Mouse (Mus musculus) spleen, adult 2 months (tissue): ENCODE measurements around the gene Guca1b. TPM values are rescaled to one million over a fixed set of nuclear protein-coding genes. Genes with fewer than 3 reads are reported as not detected.

Experiments used
- DNase-seq, 2 experiments: peaks; one replicate each; pipeline versions ENCODE4 v3.0.0 to v3.0.0-alpha.2; 2012 to 2021; ENCODE audit warnings: low spot score in 2 of 2, low read depth in 1 of 2
- H3K27ac ChIP-seq: fragments of 200-500 bp; 2 replicates; pipeline ENCODE4 v1.5.1; 2012; ENCODE audit warnings: low read length, inconsistent platforms; ENCODE audit not compliant: insufficient read depth
- H3K27me3 ChIP-seq: fragments of 200-500 bp; 2 replicates; pipeline ENCODE4 v1.6.1; 2012; ENCODE audit warnings: mild to moderate bottlenecking, moderate library complexity, low read length, inconsistent platforms; ENCODE audit not compliant: control insufficient read depth, insufficient read depth
- H3K36me3 ChIP-seq: fragments of 200-500 bp; 2 replicates; pipeline ENCODE4 v1.6.1; 2012; ENCODE audit warnings: mild to moderate bottlenecking, low read length, inconsistent platforms; ENCODE audit not compliant: control insufficient read depth, insufficient read depth
- H3K4me1 ChIP-seq: fragments of 200-500 bp; 2 replicates; pipeline ENCODE4 v1.6.1; 2011; ENCODE audit warnings: inconsistent platforms; ENCODE audit not compliant: control insufficient read depth, insufficient read depth, insufficient read length
- H3K4me3 ChIP-seq: fragments of 200-500 bp; 2 replicates; pipeline ENCODE4 v1.5.1; 2011; ENCODE audit warnings: mild to moderate bottlenecking, inconsistent platforms; ENCODE audit not compliant: insufficient read depth, insufficient read length; ENCODE audit errors: extremely low read depth
- CTCF ChIP-seq: fragments of 200-500 bp; IDR thresholded peaks from 2 replicates; pipeline ENCODE4 v1.5.1; 2011; ENCODE audit warnings: mild to moderate bottlenecking, inconsistent platforms; ENCODE audit not compliant: insufficient read depth, insufficient read length, insufficient replicate concordance; ENCODE audit errors: extremely low read depth
- POLR2A ChIP-seq: fragments of 200-500 bp; IDR thresholded peaks from 2 replicates; pipeline ENCODE4 v1.6.1; 2011; ENCODE audit warnings: low read depth, low read length, inconsistent platforms
- WGBS: fragments of 180-500 bp; shearing (Covaris S2); methylation state at CpG from one replicate; pipeline ENCODE4 v1.1.7; 2018; 5-methylcytosine and 5-hydroxymethylcytosine counted together
- polyA plus RNA-seq: library from polyadenylated mRNA; depleted of rRNA; stranded (reverse); fragments of >200 nt; gene quantifications from 2 replicates; pipeline ENCODE4 v1.2.3, GENCODE M21; 2012

Guca1b gene
- polyA plus RNA-seq, 1 experiment, result 2.2 TPM

GRCm38 (mm10) chr17:47436156-47436906 lies 51.1 kb downstream of the Guca1b start, which contains the start of gene AI661453:
TSS of gene AI661453 (plus strand) at chr17:47436615.
- H3K27me3 ChIP-seq, result peaks cover 6% of the 10 kb centered on the region
- DNase-seq, result no peak
- WGBS, result 1% methylated on average over 45 of the region's 45 CpGs
- H3K4me3 ChIP-seq, result peak within 1 kb of the TSS; percentile 21; the same call in 1 of the 2 replicates
- H3K27ac ChIP-seq, result no peak within 1 kb of the TSS
- TF ChIP-seq CTCF, result no peak
- TF ChIP-seq POLR2A, result no peak
- H3K36me3 ChIP-seq, result no peaks in the 10 kb centered on the region
- peaks cover 5% of the 10 kb centered on the region; the same call in 1 of the 2 replicates for H3K4me1 ChIP-seq

GRCm38 (mm10) chr17:47436907-47437547 lies 51.8 kb downstream of the Guca1b start, which contains the start of gene 1700001C19Rik:
TSS of gene 1700001C19Rik (minus strand) at chr17:47437376.
- Histone ChIP-seq H3K27me3 (peaks cover 6% of the 10 kb centered on the region), H3K4me3 (peak within 1 kb of the TSS; percentile 21; the same call in 1 of the 2 replicates), H3K36me3 (no peaks in the 10 kb centered on the region), H3K4me1 (peaks cover 5% of the 10 kb centered on the region; the same call in 1 of the 2 replicates), H3K27ac (no peak within 1 kb of the TSS)
- DNase-seq, result no peak
- TF ChIP-seq POLR2A (no peak), CTCF (no peak)
- 13% methylated on average over 25 of the region's 25 CpGs for WGBS

- Histone ChIP-seq H3K4me3 (no peak overlapping the region), H3K27ac (no peak overlapping the region), H3K36me3 (no peaks in the 10 kb centered on the region), H3K4me1 (peaks cover 5% of the 10 kb centered on the region; the same call in 1 of the 2 replicates), H3K27me3 (peaks cover 6% of the 10 kb centered on the region)
- 84% methylated on average over 6 of the region's 6 CpGs for WGBS
- TF ChIP-seq POLR2A, result no peak
- no peak for TF ChIP-seq CTCF
- DNase-seq, result no peak
Observed at GRCm38 (mm10) chr17:47438611-47439010, 53.4 kb downstream of the Guca1b start.

- H3K27ac ChIP-seq, result no peak overlapping the region
- peaks cover 5% of the 10 kb centered on the region; the same call in 1 of the 2 replicates for H3K4me1 ChIP-seq
- peaks cover 6% of the 10 kb centered on the region for H3K27me3 ChIP-seq
- WGBS, result 27% methylated on average over 9 of the region's 9 CpGs
- no peak overlapping the region for H3K4me3 ChIP-seq
- DNase-seq, result no peak
- TF ChIP-seq POLR2A (no peak), CTCF (no peak)
- H3K36me3 ChIP-seq, result no peaks in the 10 kb centered on the region
Observed at GRCm38 (mm10) chr17:47439396-47440028, 54.3 kb downstream of the Guca1b start.

- no peak for DNase-seq
- no peak overlapping the region for H3K27ac ChIP-seq
- TF ChIP-seq CTCF (no peak), POLR2A (no peak)
- no peak overlapping the region for H3K4me3 ChIP-seq
- 85% methylated on average over 9 of the region's 9 CpGs for WGBS
- H3K27me3 ChIP-seq, result peaks cover 6% of the 10 kb centered on the region
- H3K36me3 ChIP-seq, result no peaks in the 10 kb centered on the region
- peaks cover 5% of the 10 kb centered on the region; the same call in 1 of the 2 replicates for H3K4me1 ChIP-seq
Observed at GRCm38 (mm10) chr17:47440359-47440890, 55.2 kb downstream of the Guca1b start.

GRCm38 (mm10) chr17:47441296-47442051 lies 56.3 kb downstream of the Guca1b start:
- no peak for TF ChIP-seq CTCF
- no peak for TF ChIP-seq POLR2A
- no peak overlapping the region for H3K27ac ChIP-seq
- H3K36me3 ChIP-seq, result no peaks in the 10 kb centered on the region
- 81% methylated on average over 19 of the region's 19 CpGs for WGBS
- H3K27me3 ChIP-seq, result peaks cover 2% of the 10 kb centered on the region
- H3K4me1 ChIP-seq, result peaks cover 3% of the 10 kb centered on the region; the same call in 1 of the 2 replicates
- DNase-seq, result no peak
- H3K4me3 ChIP-seq, result no peak overlapping the region
